Mouse (Mus musculus) CH12.LX (cell line): Measurements from ENCODE around the gene Sema6d. TPM values are rescaled to one million over a fixed set of nuclear protein-coding genes. Genes with fewer than 3 reads are reported as not detected.

Source experiments
- DNase-seq: peaks from one replicate; pipeline ENCODE4 v3.0.0-alpha.2; 2013; ENCODE audit errors: extremely low read depth
- H3K27ac ChIP-seq: 2 replicates; pipeline ENCODE4 v1.5.1; 2012; ENCODE audit warnings: low read depth, mild to moderate bottlenecking, control low read depth, moderate library complexity; ENCODE audit not compliant: insufficient read depth
- H3K27me3 ChIP-seq: replicated peaks from 2 replicates; pipeline ENCODE3; 2012; ENCODE audit warnings: inconsistent platforms
- H3K36me3 ChIP-seq, 2 experiments: replicated peaks in 1 of 2; 2 replicates each; pipeline versions ENCODE3 to v1.6.1; 2012; ENCODE audit warnings: inconsistent platforms in 1 of 2, low read length in 1 of 2, mild to moderate bottlenecking in 1 of 2, mixed read lengths in 1 of 2, moderate library complexity in 1 of 2; ENCODE audit not compliant: control insufficient read depth in 1 of 2, insufficient read depth in 1 of 2
- H3K4me1 ChIP-seq, 2 experiments: 2 replicates each; pipeline ENCODE4 v1.6.1; 2012; ENCODE audit warnings: inconsistent platforms in 1 of 2, moderate library complexity in 1 of 2; ENCODE audit not compliant: insufficient read depth in 2 of 2, control insufficient read depth in 1 of 2
- H3K4me2 ChIP-seq: 2 replicates; pipeline ENCODE4 v1.6.1; 2012; ENCODE audit warnings: low read depth, mild to moderate bottlenecking, control low read depth; ENCODE audit not compliant: poor library complexity, insufficient read depth, severe bottlenecking
- H3K4me3 ChIP-seq, 3 experiments: fragments of 150-350 bp in 1 of 3; sonication (generic) in 1 of 3; replicated peaks in 1 of 3; 2 replicates each; pipeline versions ENCODE3 to v1.5.1; 2011 to 2012; ENCODE audit warnings: low read depth in 2 of 3, low read length in 2 of 3, mild to moderate bottlenecking in 2 of 3, moderate library complexity in 2 of 3, control low read depth in 1 of 3, improper control_type of control experiment in 1 of 3, inconsistent platforms in 1 of 3, mixed read lengths in 1 of 3; ENCODE audit not compliant: poor library complexity in 1 of 3
- H3K79me2 ChIP-seq: replicated peaks from 2 replicates; pipeline ENCODE4 v1.6.1; 2012; ENCODE audit warnings: mild to moderate bottlenecking, moderate library complexity; ENCODE audit not compliant: control insufficient read depth, poor library complexity, insufficient read depth, severe bottlenecking; ENCODE audit errors: extremely low read depth
- H3K9ac ChIP-seq: 2 replicates; pipeline ENCODE4 v1.6.1; 2012; ENCODE audit warnings: low read depth, mild to moderate bottlenecking, control low read depth, moderate library complexity; ENCODE audit not compliant: insufficient read depth
- H3K9me3 ChIP-seq: replicated peaks from 2 replicates; pipeline ENCODE3; 2012; ENCODE audit warnings: low read length, inconsistent platforms, mixed read lengths
- CHD1 ChIP-seq: IDR thresholded peaks from 2 replicates; pipeline ENCODE4 v1.6.1; 2012; ENCODE audit warnings: low read depth, low read length, improper control_type of control experiment, inconsistent platforms
- CTCF ChIP-seq, 2 experiments: IDR thresholded peaks in 1 of 2; conservative IDR thresholded peaks in 1 of 2; 2 replicates each; pipeline ENCODE4 v1.5.1; 2011 to 2012; ENCODE audit warnings: low read depth in 2 of 2, low read length in 2 of 2, improper control_type of control experiment in 1 of 2, inconsistent platforms in 1 of 2, mild to moderate bottlenecking in 1 of 2, moderate library complexity in 1 of 2
- IRF4 ChIP-seq: IDR thresholded peaks from 2 replicates; pipeline ENCODE4 v1.6.1; 2014; ENCODE audit warnings: low read depth, mild to moderate bottlenecking, inconsistent platforms, low read length, improper control_type of control experiment
- JUN ChIP-seq: IDR thresholded peaks from 2 replicates; pipeline ENCODE4 v1.6.1; 2011; ENCODE audit warnings: low read depth, mild to moderate bottlenecking, low read length, improper control_type of control experiment, moderate library complexity; ENCODE audit not compliant: insufficient read depth
- JUND ChIP-seq: conservative IDR thresholded peaks from 2 replicates; pipeline ENCODE4 v1.6.1; 2011; ENCODE audit warnings: low read depth, low read length, improper control_type of control experiment
- MAX ChIP-seq: IDR thresholded peaks from 2 replicates; pipeline ENCODE4 v1.6.1; 2011; ENCODE audit warnings: low read length, improper control_type of control experiment
- MEF2A ChIP-seq: IDR thresholded peaks from 2 replicates; pipeline ENCODE4 v1.6.1; 2014; ENCODE audit warnings: low read depth, mild to moderate bottlenecking, inconsistent platforms, low read length, improper control_type of control experiment, borderline replicate concordance
- NRF1 ChIP-seq: IDR thresholded peaks from 2 replicates; pipeline ENCODE4 v1.6.1; 2014; ENCODE audit warnings: low read depth, mild to moderate bottlenecking, inconsistent platforms, low read length, improper control_type of control experiment, moderate library complexity
- PAX5 ChIP-seq: IDR thresholded peaks from 2 replicates; pipeline ENCODE4 v1.6.1; 2012; ENCODE audit warnings: low read length, inconsistent platforms, mixed read lengths
- SMC3 ChIP-seq: IDR thresholded peaks from 2 replicates; pipeline ENCODE4 v1.6.1; 2011; ENCODE audit warnings: low read depth, low read length, improper control_type of control experiment
- TBP ChIP-seq: conservative IDR thresholded peaks from 2 replicates; pipeline ENCODE4 v1.6.1; 2011; ENCODE audit warnings: low read depth, low read length, improper control_type of control experiment
- TCF12 ChIP-seq: IDR thresholded peaks from 2 replicates; pipeline ENCODE4 v1.6.1; 2014; ENCODE audit warnings: low read depth, mild to moderate bottlenecking, inconsistent platforms, low read length, improper control_type of control experiment
- USF1 ChIP-seq: IDR thresholded peaks from 2 replicates; pipeline ENCODE4 v1.6.1; 2014; ENCODE audit warnings: low read depth, mild to moderate bottlenecking, inconsistent platforms, low read length, improper control_type of control experiment
- USF2 ChIP-seq: conservative IDR thresholded peaks from 2 replicates; pipeline ENCODE4 v1.6.1; 2011; ENCODE audit warnings: low read depth, low read length, improper control_type of control experiment
- ZKSCAN1 ChIP-seq: IDR thresholded peaks from 2 replicates; pipeline ENCODE4 v1.6.1; 2012; ENCODE audit warnings: low read depth, inconsistent platforms, low read length, improper control_type of control experiment, borderline replicate concordance
- ZMIZ1 ChIP-seq: IDR thresholded peaks from 2 replicates; pipeline ENCODE4 v1.6.1; 2012; ENCODE audit warnings: low read depth, mild to moderate bottlenecking, inconsistent platforms, low read length, improper control_type of control experiment
- ZNF384 ChIP-seq: IDR thresholded peaks from 2 replicates; pipeline ENCODE4 v1.6.1; 2012; ENCODE audit warnings: low read depth, low read length, improper control_type of control experiment, inconsistent platforms
- dilution Hi-C: fragments of 300-500 bp; cut with MboI; formaldehyde crosslinking; loops from 2 replicates; pipeline ENCODE4 v1.14.3; 2020; ENCODE audit warnings: low sequenced_read_pairs; ENCODE audit not compliant: extremely low pct_unique_long_range_greater_than_20kb, extremely low pct_ligation_motif_present
- in situ Hi-C: fragments of 300-500 bp; cut with MboI; formaldehyde crosslinking; loops from 3 replicates; pipeline ENCODE4 v1.14.3; 2019; ENCODE audit warnings: low sequenced_read_pairs, low pct_ligation_motif_present, low pct_unique_long_range_greater_than_20kb, mixed read lengths
- polyA plus RNA-seq: library from polyadenylated mRNA; unstranded; fragments of >175 nt; gene quantifications from 2 replicates; pipeline ENCODE4 v1.2.1, GENCODE M21; 2012; ENCODE audit warnings: low read depth; ENCODE audit not compliant: insufficient read length
- total RNA-seq, 2 experiments: library from RNA; depleted of rRNA; stranded (reverse); fragments of 300-350 nt in 1 of 2; fragments of >200 nt in 1 of 2; gene quantifications; 2 replicates each; pipeline ENCODE4 v1.2.3; 2012 to 2014

The Sema6d gene
- total and polyA plus RNA-seq, 3 experiments: not detected

DNA sequence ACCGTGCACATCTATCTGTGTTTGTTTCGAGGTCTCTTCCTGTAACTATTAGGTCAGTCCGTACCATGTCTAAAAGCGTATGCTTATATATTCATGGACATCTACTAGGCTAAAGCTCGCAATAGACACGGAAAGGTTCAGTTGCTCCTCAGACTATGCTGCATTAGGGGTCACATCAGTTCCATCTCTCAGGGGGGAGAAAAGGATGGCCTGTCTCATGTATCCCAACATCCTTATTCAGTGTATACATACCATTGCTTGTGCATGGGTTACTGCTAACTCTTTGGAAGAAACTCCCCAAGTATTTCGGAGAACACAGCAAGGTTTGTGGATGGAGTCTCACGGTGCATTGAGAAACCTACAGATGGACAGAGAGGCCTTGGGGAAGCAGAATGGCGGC is 571.5 kb downstream of the Sema6d start:
- Histone ChIP-seq H3K27ac (no peak overlapping the region), H3K4me1 (no peaks in the 10 kb centered on the region), H3K4me2 (no peak overlapping the region), H3K4me3 (no peak overlapping the region), H3K79me2 (no peaks in the 10 kb centered on the region), H3K9me3 (peaks cover 77% of the 10 kb centered on the region), H3K9ac (no peak overlapping the region), H3K36me3 (no peaks in the 10 kb centered on the region), H3K27me3 (no peaks in the 10 kb centered on the region)
- dilution Hi-C loops (no loop called here), in situ Hi-C loops (no loop called here)
- no peak for TF ChIP-seq TBP
- TF ChIP-seq JUND: no peak
- TF ChIP-seq PAX5: no peak
- no peak for TF ChIP-seq USF2
- TF ChIP-seq ZKSCAN1: no peak
- TF ChIP-seq USF1: no peak
- TF ChIP-seq NRF1: no peak
- TF ChIP-seq JUN: no peak
- TF ChIP-seq TCF12: no peak
- TF ChIP-seq ZMIZ1: no peak
- no peak for TF ChIP-seq MEF2A
- TF ChIP-seq CHD1: no peak
- DNase-seq: no peak

GRCm38 (mm10) chr2:124662257-124662656 is 572.5 kb downstream of the Sema6d start:
- H3K36me3 ChIP-seq: no peaks in the 10 kb centered on the region

More at GRCm38 (mm10) chr2:124662257-124662656, 572.5 kb downstream of the Sema6d start:
- Histone ChIP-seq H3K4me2 (no peak overlapping the region), H3K79me2 (no peaks in the 10 kb centered on the region), H3K9me3 (peaks cover 76% of the 10 kb centered on the region), H3K27ac (no peak overlapping the region), H3K4me1 (no peaks in the 10 kb centered on the region), H3K4me3 (no peak overlapping the region), H3K27me3 (no peaks in the 10 kb centered on the region), H3K9ac (no peak overlapping the region)
- in situ Hi-C loops (no loop called here), dilution Hi-C loops (no loop called here)
- DNase-seq: no peak
- no peak for TF ChIP-seq IRF4
- no peak for TF ChIP-seq SMC3
- no peak for TF ChIP-seq USF2
- TF ChIP-seq JUN: no peak
- no peak for TF ChIP-seq PAX5
- no peak for TF ChIP-seq ZNF384
- TF ChIP-seq JUND: no peak
- TF ChIP-seq TCF12: no peak
- TF ChIP-seq CTCF (conservative IDR thresholded peaks at IDR 0.05 in 1 of 2, IDR thresholded peaks at IDR 0.05 in 1 of 2; ENCODE audit: low read depth in 2 of 2, low read length in 2 of 2): no peak
- no peak for TF ChIP-seq MAX
- no peak for TF ChIP-seq MEF2A
- no peak for TF ChIP-seq CHD1
